Mouse (Mus musculus) layer of hippocampus, postnatal 25 days (tissue): ENCODE results near the gene Ramp1. TPM values are rescaled to one million over a fixed set of nuclear protein-coding genes. Genes with fewer than 3 reads are reported as not detected.

Experiments used
- DNase-seq, 2 experiments: peaks; one replicate each; pipeline ENCODE4 v3.0.0; 2022; ENCODE audit warnings: mixed read lengths in 2 of 2, low spot score in 1 of 2; ENCODE audit errors: extremely low spot score in 1 of 2
- total RNA-seq, 2 experiments: library from RNA; stranded (reverse); gene quantifications; 2 replicates each; pipeline ENCODE4 v1.2.3; 2021

The Ramp1 gene
- total RNA-seq, 2 experiments from 2014 or later = 61.6 to 63.1 TPM

DNA sequence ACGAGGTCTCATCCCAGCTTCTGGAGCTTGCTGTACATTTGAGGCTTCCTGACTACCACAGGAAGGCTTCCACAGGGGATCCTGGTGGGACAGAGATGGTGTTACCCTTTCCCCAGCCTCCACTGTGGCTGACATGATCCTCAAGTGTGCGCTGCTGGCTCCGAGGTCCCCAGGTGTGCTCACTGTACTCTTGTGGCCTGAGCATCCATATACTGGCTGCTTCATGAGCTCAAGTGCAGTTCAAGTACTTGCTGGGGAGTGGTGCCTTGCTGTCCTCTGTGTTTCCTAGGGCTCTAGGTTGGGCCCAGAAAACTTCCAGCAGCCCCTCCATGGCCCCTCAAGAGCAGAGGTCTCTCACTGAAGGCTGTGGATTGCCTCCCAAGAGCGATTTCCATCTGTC, 14.1 kb downstream of the Ramp1 start:
- DNase-seq = no peak

DNA sequence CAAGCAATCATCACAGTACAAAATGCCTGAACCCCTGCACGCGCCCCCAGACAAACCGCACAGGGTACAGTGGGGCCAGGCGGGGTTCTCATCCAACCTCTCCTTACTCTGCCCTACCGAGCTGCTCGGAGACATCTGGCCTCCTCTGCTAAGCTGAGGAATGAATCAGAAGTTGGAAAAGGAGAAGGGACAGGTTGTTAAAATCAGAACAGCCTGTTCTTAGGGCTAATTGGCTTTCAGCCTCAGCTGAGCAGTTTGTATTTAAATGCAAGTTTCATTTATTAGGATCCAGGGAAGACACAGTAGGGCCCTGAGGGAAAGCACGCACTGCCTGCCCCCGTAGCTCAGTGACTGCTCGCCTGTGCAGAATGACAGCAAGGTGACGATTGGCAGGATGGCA, 20.2 kb downstream of the Ramp1 start:
- DNase-seq = no peak

DNA sequence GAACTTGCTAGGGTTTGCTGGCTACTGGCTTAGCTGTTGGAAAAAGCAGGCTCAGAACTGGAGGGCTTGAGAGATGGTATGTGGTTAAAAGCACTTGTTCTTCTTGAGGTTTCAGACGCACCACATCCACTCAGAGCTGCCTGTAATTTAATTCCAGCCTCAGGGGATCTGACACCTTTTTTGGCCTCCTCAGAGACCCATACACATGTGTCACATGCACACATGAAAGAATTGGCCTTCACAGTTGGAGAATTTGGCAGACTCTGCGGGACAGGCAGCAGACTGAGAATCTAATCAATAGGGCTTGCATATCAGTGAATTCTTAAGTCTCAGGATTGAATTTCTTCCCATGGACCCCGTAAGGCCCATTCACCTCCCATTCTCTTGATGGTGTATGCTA, 21.5 kb downstream of the Ramp1 start:
- no peak for DNase-seq

DNA sequence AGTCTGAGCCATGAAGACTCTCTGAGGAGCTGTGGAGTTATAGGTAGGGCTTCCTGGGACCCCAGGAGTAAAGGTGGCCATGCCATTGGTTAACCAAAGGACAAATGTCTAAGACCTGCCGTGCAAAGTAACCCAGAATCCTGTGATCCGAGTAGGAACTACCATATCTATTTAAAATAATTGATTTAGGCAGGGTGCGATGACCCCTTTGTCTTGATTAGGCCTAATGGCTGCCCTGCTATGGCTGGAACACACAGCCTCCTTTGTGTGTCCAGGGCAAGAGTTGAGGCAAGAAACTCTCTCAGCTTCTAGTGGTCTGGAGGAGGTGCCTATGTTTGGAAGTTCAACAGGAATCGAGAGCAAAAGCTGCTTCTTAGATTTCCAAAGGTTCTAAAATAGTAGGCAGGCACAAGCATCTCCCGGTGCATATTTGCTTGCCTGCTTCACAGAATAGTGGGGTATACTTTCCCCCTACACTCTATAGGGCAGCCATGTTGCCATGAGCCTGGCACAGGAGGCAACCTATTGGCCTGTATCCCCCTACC, 24.7 kb downstream of the Ramp1 start:
- no peak for DNase-seq

DNA sequence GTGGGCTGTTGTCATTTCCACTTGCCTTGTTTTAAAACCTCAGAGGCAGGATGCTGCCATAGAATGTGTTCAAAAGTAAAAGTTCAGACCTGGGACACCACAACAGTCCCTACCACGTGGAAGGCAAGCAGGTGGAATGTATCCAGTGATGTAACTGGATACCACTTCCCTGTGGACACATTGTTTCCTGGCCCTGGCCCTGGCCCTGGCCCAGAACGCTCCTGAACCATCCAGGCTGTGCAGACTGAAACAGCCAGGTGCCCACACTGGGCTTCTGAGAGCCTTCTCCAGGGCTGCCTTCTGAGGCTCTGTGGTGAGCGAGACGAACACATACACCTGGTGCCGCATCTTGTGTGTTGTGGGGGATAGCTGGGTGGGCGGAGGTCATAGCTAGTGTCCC, 26.0 kb downstream of the Ramp1 start:
- no peak for DNase-seq

DNA sequence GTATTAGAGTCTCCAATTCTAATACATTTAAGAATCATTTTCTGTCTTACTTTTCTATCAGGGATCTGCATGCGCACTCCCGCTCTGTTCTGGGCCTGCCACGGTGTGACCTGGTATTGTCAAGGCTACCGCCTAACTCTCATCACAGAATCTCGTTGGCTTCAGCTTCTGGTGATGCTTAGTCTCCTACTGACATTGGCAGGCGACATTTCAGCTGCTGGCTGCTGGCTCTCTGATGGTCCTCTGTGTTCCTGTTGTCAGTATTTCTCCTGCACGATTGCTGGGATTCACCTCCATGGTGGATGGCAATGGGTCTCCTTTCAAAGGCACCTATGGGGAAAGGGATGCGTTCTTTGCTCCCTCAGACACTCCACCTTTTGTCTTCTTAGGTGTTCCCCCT, 26.7 kb downstream of the Ramp1 start:
- no peak for DNase-seq

DNA sequence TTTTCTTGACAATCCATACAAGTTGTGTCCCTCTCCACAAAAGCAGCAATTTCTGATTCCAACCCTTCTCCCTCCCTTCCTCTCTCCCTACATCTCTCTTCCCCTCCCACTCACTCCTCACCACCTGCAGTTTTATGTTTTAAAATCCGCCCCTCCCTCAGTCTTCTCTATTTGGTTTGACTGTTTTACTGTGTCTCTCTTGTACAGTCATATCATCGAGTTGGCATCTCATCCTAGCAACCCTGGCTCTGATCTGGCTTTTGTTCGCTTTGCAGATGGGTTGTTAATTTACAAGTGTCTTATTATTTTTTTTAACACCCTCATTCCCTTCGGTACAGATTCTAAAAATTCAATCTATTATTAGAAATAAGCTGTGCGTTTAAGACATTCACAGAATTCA, 27.3 kb downstream of the Ramp1 start:
- DNase-seq = no peak

DNA sequence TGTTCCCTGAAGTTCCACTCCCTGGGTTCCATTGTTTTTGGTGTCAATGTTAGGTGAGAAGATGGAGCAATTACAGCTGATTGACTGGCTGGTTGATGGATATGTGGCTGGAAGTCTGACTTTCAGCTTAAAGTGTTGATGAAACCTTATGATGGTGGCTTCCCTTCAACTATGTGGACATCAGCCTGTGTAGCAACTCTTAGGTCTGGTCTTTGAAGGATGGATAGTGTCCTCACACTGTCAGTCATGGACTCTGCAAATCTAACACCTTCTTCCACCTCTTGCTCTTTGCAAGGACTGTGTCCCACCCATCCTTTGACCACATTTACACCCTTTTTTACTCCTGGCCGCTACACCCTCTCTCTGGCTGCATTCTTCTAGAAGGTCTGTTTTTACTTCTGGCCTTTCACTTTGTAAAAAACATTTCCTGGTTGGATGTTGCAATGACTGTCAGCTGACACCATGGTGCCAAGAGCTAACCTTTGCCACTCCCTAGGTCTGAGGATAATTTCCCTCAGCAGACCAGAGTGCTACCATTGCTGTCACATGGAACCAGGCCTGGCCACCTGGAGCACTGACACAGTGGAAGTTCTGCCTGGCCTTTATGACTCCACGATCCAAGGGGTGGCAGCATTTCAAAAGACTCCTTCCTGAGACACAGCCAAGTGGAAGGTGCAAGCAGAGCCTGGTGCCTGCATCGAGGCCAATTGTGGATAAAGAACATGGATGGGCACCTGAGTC, 27.9 kb downstream of the Ramp1 start:
- no peak for DNase-seq

DNA sequence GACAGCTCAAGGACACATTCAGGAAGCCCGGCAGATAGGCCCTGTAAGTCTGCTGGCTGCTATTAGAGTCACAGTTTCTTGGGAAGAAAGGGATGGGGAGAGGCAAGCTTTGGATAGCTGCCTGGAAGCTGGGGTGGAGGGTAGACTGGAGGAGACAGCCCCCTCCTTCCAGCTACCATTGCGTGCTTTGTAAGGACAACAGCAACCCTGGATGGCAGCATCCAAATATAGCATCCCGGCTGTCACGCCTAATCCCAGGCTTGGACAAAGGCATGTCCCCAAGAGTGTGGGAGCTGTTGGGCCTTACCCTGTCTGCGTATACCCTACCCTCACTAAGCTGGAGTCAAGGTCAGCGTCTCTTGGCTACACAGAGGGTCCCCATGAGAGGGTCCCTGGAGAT, 29.7 kb downstream of the Ramp1 start:
- no peak for DNase-seq

DNA sequence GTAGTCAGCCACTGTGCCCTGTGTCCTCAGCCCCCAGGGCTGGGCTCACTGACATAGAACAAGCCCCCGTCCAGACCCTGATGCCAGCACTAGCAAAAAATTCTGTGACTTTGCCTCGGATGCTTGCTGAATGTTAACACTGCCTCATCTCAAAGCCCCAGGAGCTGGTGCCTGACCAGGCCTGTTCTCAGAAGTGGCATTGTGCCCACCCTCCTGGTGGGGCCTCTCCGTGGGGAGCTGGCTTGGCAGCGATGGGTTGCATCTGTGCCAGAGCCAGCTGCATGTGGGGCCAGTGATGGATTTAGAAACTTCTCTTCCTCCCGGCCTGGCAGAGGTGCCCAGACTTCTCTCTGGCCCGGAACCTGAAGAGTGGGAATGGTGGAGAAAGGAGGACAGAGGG, 30.2 kb downstream of the Ramp1 start:
- DNase-seq = peak; percentile 65 to 71

DNA sequence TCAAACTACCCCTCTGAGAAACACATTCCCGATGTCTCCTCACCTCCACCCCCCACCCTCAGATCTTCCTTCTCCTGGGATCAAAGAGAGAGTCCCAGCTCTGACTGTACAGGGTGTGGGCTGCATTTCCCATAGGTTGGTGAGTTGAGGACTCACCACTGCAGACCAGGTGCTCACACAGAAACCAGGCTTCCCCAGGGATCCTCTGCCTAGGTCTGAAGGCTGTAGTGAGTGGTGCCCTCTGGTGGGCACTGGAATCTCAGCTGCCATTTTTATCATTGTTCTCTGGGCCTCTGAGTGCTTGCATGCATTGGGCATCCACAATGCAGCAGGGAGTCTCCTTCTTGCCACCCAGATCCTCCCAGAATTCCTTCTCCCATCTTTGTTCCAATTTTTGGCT, 31.5 kb downstream of the Ramp1 start:
- peak in 1 of 2 experiments; percentile 79 for DNase-seq

DNA sequence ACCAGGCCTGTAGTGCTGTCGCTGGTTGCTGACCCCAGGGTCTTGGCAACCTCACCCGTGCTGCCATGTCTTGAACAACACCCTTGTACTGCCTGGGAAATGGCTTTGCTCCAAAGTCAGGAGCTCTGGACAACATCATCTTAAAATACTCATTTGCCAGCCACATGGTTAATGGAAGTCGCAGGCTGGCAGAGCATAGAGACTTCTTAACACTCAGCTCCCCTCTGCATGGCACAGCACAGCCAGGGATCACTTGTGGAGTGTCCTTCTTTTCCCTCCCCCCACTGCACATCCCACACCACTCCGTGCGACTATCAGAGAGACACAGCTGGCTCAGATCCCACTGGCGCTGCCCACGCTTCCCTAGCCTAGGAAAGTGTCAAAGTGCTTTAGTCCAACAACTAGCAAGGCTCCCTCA, 32.0 kb downstream of the Ramp1 start:
- no peak for DNase-seq

DNA sequence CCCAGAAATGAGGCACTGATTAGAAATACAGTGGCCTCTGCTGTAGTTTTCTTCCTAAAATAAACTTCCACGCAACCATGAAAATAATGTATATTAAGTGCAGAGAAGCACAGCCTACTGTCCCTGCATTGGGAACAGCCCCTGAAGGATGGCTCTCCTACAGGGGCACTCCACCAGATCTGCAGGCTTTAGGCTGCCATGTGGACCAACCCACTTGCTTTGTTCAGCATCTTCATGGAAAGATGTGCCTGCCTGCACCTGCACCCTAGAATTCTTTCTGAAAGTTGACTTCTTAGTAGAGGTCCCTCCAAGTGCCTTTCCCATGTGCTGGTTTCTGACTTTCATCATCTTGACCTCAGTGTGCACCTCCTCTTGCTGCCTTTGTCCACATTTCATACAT, 35.6 kb downstream of the Ramp1 start:
- no peak for DNase-seq

DNA sequence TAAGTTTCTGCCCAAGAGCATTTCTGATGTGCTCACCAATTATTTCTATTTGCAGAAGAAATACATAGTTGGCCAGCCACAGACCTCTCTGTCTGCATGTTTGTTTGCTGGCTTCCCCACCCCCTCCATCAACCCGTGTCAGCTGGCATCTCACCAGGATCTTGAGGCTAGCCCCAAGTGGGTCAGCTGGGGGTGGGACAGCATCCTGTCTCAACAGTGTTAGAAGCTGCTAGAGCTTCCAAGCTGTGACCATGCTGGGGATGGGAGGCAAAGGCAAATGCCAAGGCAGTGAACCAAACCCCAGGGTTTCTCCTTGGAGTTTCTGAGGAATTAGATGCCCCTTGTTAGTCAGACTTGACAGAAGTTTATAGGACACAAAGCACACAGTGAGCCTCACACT, 36.4 kb downstream of the Ramp1 start:
- no peak for DNase-seq

DNA sequence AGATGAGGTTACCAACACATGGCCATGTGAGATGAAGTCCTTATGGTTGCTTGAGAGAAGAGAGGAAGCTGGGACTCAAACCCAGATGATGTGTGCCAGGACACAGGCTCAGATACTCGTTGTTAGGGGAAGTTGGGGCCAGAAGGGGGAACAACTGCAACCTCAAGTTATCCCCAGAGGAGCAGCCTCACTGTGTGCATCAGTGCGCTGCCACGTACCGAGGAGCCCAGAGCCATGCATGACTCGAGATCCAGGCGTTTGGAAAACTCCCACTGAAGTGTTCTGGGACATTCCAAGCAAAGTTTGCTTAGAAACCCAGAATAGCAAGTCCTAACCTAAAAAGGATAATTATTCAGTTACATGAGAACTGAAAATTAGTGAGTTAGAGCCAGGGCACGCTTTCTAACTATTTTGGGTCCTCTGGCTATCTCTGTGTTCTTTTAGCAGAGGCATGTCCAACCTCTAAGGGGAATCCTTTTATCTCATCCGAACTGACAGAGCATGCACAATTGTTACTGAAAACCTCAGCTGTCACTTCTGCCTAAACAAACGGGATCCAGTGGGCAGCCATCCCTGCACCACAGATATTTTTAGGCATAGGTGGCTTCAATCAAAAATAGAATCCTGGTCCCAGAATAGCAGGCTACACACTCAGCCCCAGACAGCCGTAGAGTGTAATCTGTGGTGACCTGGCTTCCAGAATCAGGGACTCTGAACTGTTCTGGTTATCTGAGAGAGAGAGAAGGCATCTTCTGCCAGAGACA, 37.1 kb downstream of the Ramp1 start:
- no peak for DNase-seq

DNA sequence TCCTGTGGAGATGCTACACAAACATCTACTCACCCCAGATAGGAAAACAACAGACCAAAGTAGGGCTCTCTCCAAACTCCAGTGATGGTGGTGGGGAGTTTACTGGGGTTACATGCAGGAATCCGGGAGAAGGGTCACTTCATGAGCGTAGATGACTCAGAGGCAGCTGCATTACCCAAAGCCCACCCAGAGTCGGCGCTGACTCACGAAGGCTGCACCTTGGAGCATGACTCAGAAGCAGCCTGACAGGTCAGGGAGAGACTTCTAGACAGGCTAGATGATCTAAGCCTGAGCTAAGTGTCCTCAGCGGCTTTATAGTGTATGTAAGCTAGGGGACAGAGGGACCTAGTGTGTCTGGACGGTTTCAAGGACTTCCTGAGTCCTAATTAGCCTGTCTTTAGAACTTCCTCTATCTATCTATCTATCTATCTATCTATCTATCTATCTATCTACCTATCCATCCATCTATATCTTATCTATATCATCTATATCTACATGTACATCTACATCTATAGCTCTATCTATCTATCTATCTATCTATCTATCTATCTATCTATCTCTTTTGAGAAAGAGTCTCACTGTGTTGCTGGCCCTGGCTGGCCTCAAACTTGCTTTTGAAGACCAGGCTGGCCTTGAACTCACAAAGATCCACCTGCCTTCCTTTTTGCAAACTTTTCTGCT, 40.2 kb downstream of the Ramp1 start:
- DNase-seq = no peak

DNA sequence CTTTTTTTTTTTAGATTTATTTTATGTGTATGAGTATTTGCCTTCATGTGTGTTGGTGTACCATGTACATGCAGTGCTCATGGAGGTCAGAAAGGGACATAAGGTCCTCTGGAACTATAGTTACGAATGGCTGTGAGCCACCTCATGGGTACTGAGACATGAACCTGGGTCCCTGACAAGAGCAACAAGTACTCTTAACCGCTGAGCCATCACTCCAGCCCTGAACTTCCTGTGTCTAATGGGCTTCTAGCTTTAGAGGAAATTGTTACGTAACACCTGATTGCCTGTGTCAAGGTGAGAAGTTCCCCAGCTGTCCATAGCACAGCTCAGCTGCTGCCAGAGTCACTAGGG, 40.7 kb downstream of the Ramp1 start:
- no peak for DNase-seq

DNA sequence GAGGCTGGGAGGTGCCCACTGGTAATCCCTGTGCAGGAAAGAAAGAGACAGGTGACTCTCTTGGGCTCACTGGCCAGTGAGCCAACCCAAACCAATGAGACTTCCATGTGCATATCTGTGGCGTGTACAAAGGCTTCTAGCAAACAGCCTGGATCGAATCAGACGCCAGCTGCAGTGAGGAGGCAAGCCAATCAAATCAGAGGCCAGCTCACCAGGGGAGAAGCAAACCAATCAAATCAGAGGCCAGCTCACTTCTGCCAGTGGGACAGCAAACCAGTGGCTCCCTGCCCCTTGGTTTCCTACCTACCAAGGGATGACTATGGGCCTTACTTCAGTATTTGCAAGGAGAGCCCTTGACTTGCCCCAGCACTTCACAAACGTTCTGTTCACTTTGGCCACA, 46.9 kb downstream of the Ramp1 start:
- DNase-seq = no peak

DNA sequence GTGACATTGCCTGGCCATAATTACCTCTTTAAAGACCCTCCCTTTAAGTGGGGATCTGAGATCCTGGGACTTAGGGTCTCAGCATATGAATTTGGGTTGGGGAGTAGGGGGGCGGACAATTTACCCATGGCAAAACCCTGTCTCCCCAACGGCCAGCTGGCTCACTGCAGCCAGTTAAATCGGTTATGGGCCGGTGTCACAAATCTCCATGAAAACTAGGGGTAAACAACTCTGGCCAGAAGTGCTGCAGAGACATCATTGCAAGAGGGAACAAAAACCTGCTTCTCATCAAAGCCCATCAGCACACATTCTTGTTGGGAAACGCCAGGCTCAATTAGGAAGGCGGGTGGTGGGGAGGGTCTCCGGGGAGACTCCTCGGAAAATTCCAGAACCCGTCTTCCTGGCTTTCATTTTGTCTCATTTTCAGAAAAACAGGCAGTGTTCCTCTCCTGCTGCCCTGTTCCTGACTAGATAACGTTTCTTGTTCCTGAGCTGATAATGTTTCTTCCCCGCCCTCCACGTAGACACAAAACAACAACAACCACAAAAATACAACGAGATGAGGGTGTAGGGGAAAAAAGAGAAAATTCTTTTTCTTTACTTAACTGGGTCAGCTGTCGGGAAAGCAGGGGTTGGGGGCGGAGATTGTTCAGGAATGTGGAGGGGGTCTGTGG, 47.9 kb downstream of the Ramp1 start:
- no peak for DNase-seq

DNA sequence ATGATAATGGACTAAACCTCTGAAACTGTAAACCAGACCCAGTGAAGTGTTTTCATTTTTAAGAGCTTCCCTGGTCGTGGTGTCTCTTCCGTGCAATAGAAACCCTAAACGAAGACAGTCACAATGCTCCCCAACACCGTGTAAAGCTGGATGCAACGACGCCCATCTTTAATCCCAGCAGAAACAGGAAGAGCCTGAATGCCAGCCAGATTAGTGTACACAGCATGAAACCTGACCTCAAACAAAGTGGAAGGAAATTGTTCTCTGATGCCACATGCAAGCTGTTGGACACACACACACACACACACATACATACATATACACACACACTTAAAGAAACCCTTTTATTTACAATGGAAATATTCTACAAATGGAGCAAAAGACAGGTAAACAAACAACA, 51.5 kb downstream of the Ramp1 start:
- DNase-seq = no peak

DNA sequence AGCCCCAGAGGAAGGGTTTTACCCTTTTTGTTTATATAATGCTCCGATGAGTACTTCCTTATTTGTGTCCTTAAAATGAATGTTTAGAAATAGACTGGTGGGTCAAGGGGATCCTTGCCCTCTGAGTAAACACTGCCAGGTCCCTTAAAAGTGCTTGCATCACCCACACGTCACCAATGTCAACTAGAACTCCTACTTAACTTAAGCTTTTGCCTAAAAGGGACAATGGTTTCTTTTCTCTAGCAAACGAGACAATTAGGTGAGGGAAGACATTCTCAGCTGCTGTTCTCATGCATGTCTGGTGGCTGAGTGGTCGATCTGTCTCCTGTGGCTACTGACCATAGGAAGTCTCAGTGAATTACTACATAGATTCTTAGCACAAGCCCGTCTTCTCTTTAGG, 52.3 kb downstream of the Ramp1 start:
- DNase-seq = no peak
